ENCODE assay signal across 20 mouse cellular contexts in the genomic region with DNA sequence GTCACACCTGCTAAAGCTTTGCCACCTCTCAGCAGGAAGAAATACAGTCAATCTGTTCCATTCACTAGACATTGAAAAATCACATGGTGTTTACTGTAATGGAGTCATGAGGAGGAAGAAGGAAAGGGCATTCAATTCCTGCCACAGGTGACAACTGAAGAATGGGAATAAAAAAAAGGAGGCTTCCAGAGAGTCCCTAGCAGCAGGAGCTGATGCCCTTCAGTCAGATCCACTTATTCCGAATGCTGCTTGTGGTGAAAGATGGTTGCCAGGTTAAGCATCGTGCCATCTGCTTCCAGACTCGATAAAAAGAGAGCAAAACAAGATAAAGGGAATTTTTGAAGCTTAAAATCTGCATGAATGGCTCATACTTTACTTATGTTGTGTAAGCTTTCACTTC.
A peak's percentile ranks its signal among the peaks of the same experiment; 100 is the strongest.
DNase-seq lines count a peak whose midpoint lies in the region; ATAC-seq and TF ChIP-seq lines count a peak whose summit lies in the region.
"Had no signal": no experiment of that assay in that cellular context is flagged by ENCODE, and none has a peak within 500 bp of the region (broad histone marks: within the 10 kb centered on the region; RNA-seq: fewer than 3 reads in every experiment).

No protein-coding gene starts in this region.

- no peak for TF ChIP-seq CTCF in cerebellum, adult 2 months (IDR thresholded peaks at IDR 0.05; ENCODE audit: borderline replicate concordance, insufficient read depth, low read depth, low read length)
- no peak for TF ChIP-seq CTCF in lung, adult 2 months (IDR thresholded peaks at IDR 0.05; ENCODE audit: insufficient read depth, low read length)

- peak; percentile 3 to 5 for DNase-seq in right cerebral cortex, adult 2 months (ENCODE audit: low spot score in 2 of 2)
- no peak for DNase-seq in right cerebral cortex, postnatal 25 days
- DNase-seq in cerebellum, adult 2 months = peak; percentile 59 to 83
- no peak for DNase-seq in lung, adult 2 months
- DNase-seq: adrenal gland, postnatal 25 days; gastrocnemius, adult 2 months; heart, adult 18-20 months; kidney, adult 18-20 months; kidney, postnatal 14 days; lung, adult 18-20 months; lung, postnatal 4 days; thymus, postnatal 25 days had no signal

- H3K36me3 ChIP-seq in hindbrain, embryonic 16.5 days (ENCODE audit: control insufficient read depth, insufficient read depth, low read length) = no peaks in the 10 kb centered on the region
- H3K36me3 ChIP-seq in hindbrain, embryonic 12.5 days = no peaks in the 10 kb centered on the region
- no peaks in the 10 kb centered on the region for H3K36me3 ChIP-seq in stomach, embryonic 16.5 days (ENCODE audit: control insufficient read depth, insufficient read depth, low read length)
- no peaks in the 10 kb centered on the region for H3K36me3 ChIP-seq in intestine, embryonic 16.5 days (ENCODE audit: control insufficient read depth, insufficient read depth, low read length)
- H3K36me3 ChIP-seq: G1E; limb, embryonic 15.5 days; midbrain, embryonic 12.5 days had no signal

- no peaks in the 10 kb centered on the region for H3K4me1 ChIP-seq in hindbrain, embryonic 16.5 days (ENCODE audit: control insufficient read depth, insufficient read depth, low read depth, low read length)
- H3K4me1 ChIP-seq in hindbrain, embryonic 12.5 days = no peaks in the 10 kb centered on the region
- H3K4me1 ChIP-seq in cerebellum, adult 2 months (ENCODE audit: control insufficient read depth, insufficient read depth, low read length) = peaks cover 5% of the 10 kb centered on the region; the same call in 1 of the 2 replicates
- H3K4me1 ChIP-seq in stomach, embryonic 16.5 days (ENCODE audit: control insufficient read depth, insufficient read depth, low read length) = no peaks in the 10 kb centered on the region
- H3K4me1 ChIP-seq in intestine, embryonic 16.5 days (ENCODE audit: control insufficient read depth, insufficient read depth, low read length) = no peaks in the 10 kb centered on the region
- no peaks in the 10 kb centered on the region for H3K4me1 ChIP-seq in lung, adult 2 months (ENCODE audit: control insufficient read depth, insufficient read depth, low read length)
- H3K4me1 ChIP-seq: limb, embryonic 15.5 days had no signal

- no peak overlapping the region for H3K9ac ChIP-seq in hindbrain, embryonic 16.5 days (ENCODE audit: low read depth, low read length)
- no peak overlapping the region for H3K9ac ChIP-seq in hindbrain, embryonic 12.5 days
- H3K9ac ChIP-seq in stomach, embryonic 16.5 days (ENCODE audit: low read length) = no peak overlapping the region
- no peak overlapping the region for H3K9ac ChIP-seq in intestine, embryonic 16.5 days (ENCODE audit: low read depth, low read length)
- H3K9ac ChIP-seq: hindbrain, embryonic 14.5 days; limb, embryonic 15.5 days; midbrain, embryonic 12.5 days had no signal

- WGBS in hindbrain, embryonic 16.5 days = 48% methylated on average over 3 of the region's 3 CpGs
- 84% methylated on average over 3 of the region's 3 CpGs for WGBS in hindbrain, embryonic 12.5 days
- WGBS in cerebellum, adult 2 months = 7% methylated on average over 3 of the region's 3 CpGs
- WGBS in stomach, embryonic 16.5 days = 75% methylated on average over 3 of the region's 3 CpGs
- 66% methylated on average over 3 of the region's 3 CpGs for WGBS in intestine, embryonic 16.5 days
- 77% methylated on average over 3 of the region's 3 CpGs for WGBS in lung, adult 2 months

- no peak overlapping the region for H3K4me3 ChIP-seq in hindbrain, embryonic 16.5 days (ENCODE audit: low read length)
- no peak overlapping the region for H3K4me3 ChIP-seq in hindbrain, embryonic 12.5 days
- no peak overlapping the region for H3K4me3 ChIP-seq in cerebellum, adult 2 months (replicated peaks; ENCODE audit: insufficient read depth, low read depth, low read length)
- no peak overlapping the region for H3K4me3 ChIP-seq in stomach, embryonic 16.5 days (replicated peaks; ENCODE audit: low read length)
- H3K4me3 ChIP-seq in intestine, embryonic 16.5 days (ENCODE audit: low read length) = no peak overlapping the region
- no peak overlapping the region for H3K4me3 ChIP-seq in lung, adult 2 months (replicated peaks; ENCODE audit: extremely low read depth, low read depth, low read length)
- H3K4me3 ChIP-seq: gastrocnemius, adult 2 months; limb, embryonic 15.5 days; midbrain, embryonic 12.5 days had no signal

- H3K9me3 ChIP-seq in hindbrain, embryonic 16.5 days (ENCODE audit: control insufficient read depth, low read length) = no peaks in the 10 kb centered on the region
- no peaks in the 10 kb centered on the region for H3K9me3 ChIP-seq in hindbrain, embryonic 12.5 days (replicated peaks)
- no peaks in the 10 kb centered on the region for H3K9me3 ChIP-seq in stomach, embryonic 16.5 days (replicated peaks; ENCODE audit: control insufficient read depth, low read length)
- no peaks in the 10 kb centered on the region for H3K9me3 ChIP-seq in intestine, embryonic 16.5 days (ENCODE audit: control insufficient read depth, low read length)
- H3K9me3 ChIP-seq: limb, embryonic 15.5 days had no signal

- no peak overlapping the region for H3K27ac ChIP-seq in hindbrain, embryonic 16.5 days (ENCODE audit: low read depth, low read length)
- no peak overlapping the region for H3K27ac ChIP-seq in hindbrain, embryonic 12.5 days
- no peak overlapping the region for H3K27ac ChIP-seq in cerebellum, adult 2 months (ENCODE audit: insufficient read depth, low read length)
- H3K27ac ChIP-seq in stomach, embryonic 16.5 days (ENCODE audit: low read length) = 0 out of 2 replicates have a peak overlapping the region, but pooled peaks have one; percentile 62
- no peak overlapping the region for H3K27ac ChIP-seq in intestine, embryonic 16.5 days (ENCODE audit: low read length)
- H3K27ac ChIP-seq: gastrocnemius, adult 2 months; hindbrain, embryonic 14.5 days; limb, embryonic 15.5 days; midbrain, embryonic 12.5 days had no signal

- no peaks in the 10 kb centered on the region for H3K27me3 ChIP-seq in hindbrain, embryonic 16.5 days (replicated peaks; ENCODE audit: control insufficient read depth, insufficient read depth, low read length)
- no peaks in the 10 kb centered on the region for H3K27me3 ChIP-seq in hindbrain, embryonic 12.5 days
- no peaks in the 10 kb centered on the region for H3K27me3 ChIP-seq in cerebellum, adult 2 months (ENCODE audit: control insufficient read depth, insufficient read depth, low read length)
- H3K27me3 ChIP-seq in stomach, embryonic 16.5 days (ENCODE audit: control insufficient read depth, insufficient read depth, low read length) = no peaks in the 10 kb centered on the region
- no peaks in the 10 kb centered on the region for H3K27me3 ChIP-seq in intestine, embryonic 16.5 days (replicated peaks; ENCODE audit: control insufficient read depth, insufficient read depth, low read length)
- H3K27me3 ChIP-seq: limb, embryonic 15.5 days; midbrain, embryonic 12.5 days had no signal

- ATAC-seq in hindbrain, embryonic 16.5 days = 0 out of 2 replicates have a peak, but pooled peaks have one; percentile 27
- ATAC-seq in hindbrain, embryonic 12.5 days (ENCODE audit: low FRiP score) = no peak
- no peak for ATAC-seq in stomach, embryonic 16.5 days (ENCODE audit: insufficient read depth, low FRiP score)
- ATAC-seq in intestine, embryonic 16.5 days = no peak

- no peak for TF ChIP-seq POLR2A in cerebellum, adult 2 months (IDR thresholded peaks at IDR 0.05; ENCODE audit: borderline replicate concordance, insufficient read depth, low read length)
- no peak for TF ChIP-seq POLR2A in lung, adult 2 months (IDR thresholded peaks at IDR 0.05; ENCODE audit: borderline replicate concordance, extremely low read depth, low read depth, low read length)

- H3K4me2 ChIP-seq in hindbrain, embryonic 16.5 days (ENCODE audit: low read length) = no peak overlapping the region
- no peak overlapping the region for H3K4me2 ChIP-seq in hindbrain, embryonic 12.5 days (replicated peaks)
- no peak overlapping the region for H3K4me2 ChIP-seq in stomach, embryonic 16.5 days (ENCODE audit: low read depth, low read length)
- H3K4me2 ChIP-seq in intestine, embryonic 16.5 days (ENCODE audit: low read depth, low read length) = no peak overlapping the region
- H3K4me2 ChIP-seq: hindbrain, embryonic 14.5 days; limb, embryonic 15.5 days; midbrain, embryonic 12.5 days had no signal

Comparison
In these comparisons a context has a peak if more than half of its experiments do, and no peak if none do; other contexts are left out.
1. DNase-seq: peak in right cerebral cortex, adult 2 months (2 of 2) and cerebellum, adult 2 months (2 of 2); none in right cerebral cortex, postnatal 25 days (single experiment) and lung, adult 2 months (single experiment).